Mouse (Mus musculus) neural tube, embryonic 14.5 days (tissue): ENCODE results near the gene Vmn1r44. TPM values are rescaled to one million over a fixed set of nuclear protein-coding genes. Genes with fewer than 3 reads are reported as not detected.
"Not testable (repeated sequence)": the region's sequence is repeated elsewhere in the genome, so short reads cannot be mapped to it uniquely, and the experiment has no call there.

Experiments
- ATAC-seq: fragments of 200-750 bp; cut with Nextera tagmentation; 2 replicates; pipeline ENCODE4 v1.8.0; 2017; ENCODE audit warnings: low read depth, mild to moderate bottlenecking, moderate TSS enrichment, moderate library complexity
- H3K27ac ChIP-seq: fragments of 300-500 bp; sonication (generic); 2 replicates; pipeline ENCODE4 v1.5.1; 2014; ENCODE audit warnings: low read depth, mild to moderate bottlenecking, control low read depth, low read length, moderate library complexity, mixed read lengths
- H3K27me3 ChIP-seq: fragments of 300-500 bp; sonication (generic); 2 replicates; pipeline ENCODE4 v1.6.1; 2014; ENCODE audit warnings: low read length; ENCODE audit not compliant: control insufficient read depth, insufficient read depth
- H3K36me3 ChIP-seq: fragments of 300-500 bp; sonication (generic); 2 replicates; pipeline ENCODE4 v1.6.1; 2014; ENCODE audit warnings: low read length, mixed read lengths; ENCODE audit not compliant: control insufficient read depth, insufficient read depth
- H3K4me1 ChIP-seq: fragments of 300-500 bp; sonication (generic); 2 replicates; pipeline ENCODE4 v1.6.1; 2014; ENCODE audit warnings: low read length; ENCODE audit not compliant: control insufficient read depth, insufficient read depth
- H3K4me2 ChIP-seq: fragments of 300-500 bp; sonication (generic); 2 replicates; pipeline ENCODE4 v1.6.1; 2014; ENCODE audit warnings: mild to moderate bottlenecking, low read depth, low read length, control low read depth
- H3K4me3 ChIP-seq: fragments of 300-500 bp; sonication (generic); 2 replicates; pipeline ENCODE4 v1.5.1; 2014; ENCODE audit warnings: low read depth, low read length, control low read depth, mixed read lengths
- H3K9ac ChIP-seq: fragments of 300-500 bp; sonication (generic); replicated peaks from 2 replicates; pipeline ENCODE4 v1.6.1; 2014; ENCODE audit warnings: low read depth, mild to moderate bottlenecking, control low read depth, low read length, mixed read lengths
- H3K9me3 ChIP-seq: fragments of 300-500 bp; sonication (generic); 2 replicates; pipeline ENCODE4 v1.6.1; 2016; ENCODE audit warnings: low read length; ENCODE audit not compliant: control insufficient read depth
- WGBS: fragments of 180-500 bp; shearing (Covaris S2); extraction: QIAGEN DNeasy Blood & Tissue Kit; methylation state at CpG from one replicate; pipeline ENCODE4 v1.1.7; 2014; 5-methylcytosine and 5-hydroxymethylcytosine counted together
- polyA plus RNA-seq: library from polyadenylated mRNA; unstranded; fragments of >200 nt; fragmentation: Nextera tagmentation; extraction: Ambion mirVana; gene quantifications from 2 replicates; pipeline ENCODE4 v1.2.1, GENCODE M21; 2014

Gene Vmn1r44
- not detected in 2 replicates for polyA plus RNA-seq

- Histone ChIP-seq H3K4me2 (no peak within 1 kb of the TSS), H3K9me3 (no peaks in the 10 kb centered on the region; the same call in 1 of the 2 replicates), H3K27ac (no peak within 1 kb of the TSS), H3K36me3 (no peaks in the 10 kb centered on the region), H3K27me3 (no peaks in the 10 kb centered on the region), H3K4me3 (no peak within 1 kb of the TSS), H3K9ac (no peak within 1 kb of the TSS), H3K4me1 (no peaks in the 10 kb centered on the region)
- no peak for ATAC-seq
- 84% methylated on average over 1 of the region's 1 CpGs for WGBS
Measured at GRCm38 (mm10) chr6:89883360-89883759, at the start of gene Vmn1r44. TSS of gene Vmn1r44 (plus strand) at chr6:89883660.

- Histone ChIP-seq H3K27me3 (no peaks in the 10 kb centered on the region), H3K4me3 (no peak overlapping the region), H3K36me3 (no peaks in the 10 kb centered on the region), H3K4me2 (no peak overlapping the region), H3K9me3 (no peaks in the 10 kb centered on the region; the same call in 1 of the 2 replicates), H3K27ac (no peak overlapping the region), H3K9ac (no peak overlapping the region), H3K4me1 (no peaks in the 10 kb centered on the region)
- no peak for ATAC-seq
- WGBS = 74% methylated on average over 3 of the region's 3 CpGs
Measured at GRCm38 (mm10) chr6:89857552-89857951, 25.9 kb upstream of the Vmn1r44 start.

DNA sequence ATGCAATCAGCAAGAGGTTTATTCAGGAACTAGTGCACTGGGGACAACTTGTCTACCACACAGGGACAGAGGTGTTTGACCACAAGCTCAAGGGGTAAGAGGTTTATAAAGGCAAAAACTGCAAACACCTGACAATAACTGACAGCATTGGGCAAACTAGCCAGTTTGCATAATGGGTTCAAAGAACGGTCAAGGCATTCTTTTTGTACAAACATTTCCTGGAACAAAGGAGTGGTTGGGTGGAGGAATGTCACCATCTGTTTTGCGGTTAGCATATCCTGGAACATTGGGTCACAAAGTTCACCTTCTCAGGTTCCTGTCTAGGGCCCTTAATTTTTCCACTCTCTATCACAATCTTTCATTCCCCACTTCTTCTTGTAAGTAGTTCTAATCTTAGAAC lies 23.6 kb upstream of the Vmn1r44 start:
- Histone ChIP-seq H3K27me3 (no peaks in the 10 kb centered on the region), H3K36me3 (no peaks in the 10 kb centered on the region), H3K4me2 (no peak overlapping the region), H3K9me3 (no peaks in the 10 kb centered on the region; the same call in 1 of the 2 replicates), H3K27ac (no peak overlapping the region), H3K9ac (no peak overlapping the region), H3K4me3 (no peak overlapping the region), H3K4me1 (no peaks in the 10 kb centered on the region)
- ATAC-seq = no peak
- 93% methylated on average over 2 of the region's 2 CpGs for WGBS

- Histone ChIP-seq H3K27me3 (no peaks in the 10 kb centered on the region), H3K36me3 (no peaks in the 10 kb centered on the region), H3K4me2 (no peak overlapping the region), H3K9ac (no peak overlapping the region), H3K27ac (no peak overlapping the region), H3K4me3 (no peak overlapping the region), H3K4me1 (no peaks in the 10 kb centered on the region), H3K9me3 (no peaks in the 10 kb centered on the region; the same call in 1 of the 2 replicates)
- WGBS = 75% methylated on average over 4 of the region's 4 CpGs
- ATAC-seq = no peak
Measured at GRCm38 (mm10) chr6:89863792-89864191, 19.7 kb upstream of the Vmn1r44 start.

DNA sequence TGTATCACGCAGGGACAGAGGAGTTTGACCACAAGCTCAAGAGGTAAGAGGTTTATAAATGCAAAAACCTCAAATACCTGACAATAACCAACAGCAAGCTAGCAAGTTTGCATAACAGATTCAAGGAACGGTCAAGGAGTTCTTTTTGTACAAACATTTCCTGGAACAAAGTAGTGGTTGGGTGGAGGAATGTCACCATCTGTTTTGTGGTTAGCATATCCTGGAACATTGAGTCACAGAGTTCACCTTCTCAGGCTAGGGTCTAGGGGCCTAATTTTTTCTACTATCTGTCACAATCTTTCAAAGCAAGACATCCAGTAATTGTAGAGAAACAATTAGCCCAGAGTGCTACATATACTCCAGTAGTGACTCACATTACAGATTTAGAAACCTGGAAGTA lies 16.2 kb upstream of the Vmn1r44 start:
- Histone ChIP-seq H3K4me1 (no peaks in the 10 kb centered on the region), H3K4me3 (no peak overlapping the region), H3K36me3 (no peaks in the 10 kb centered on the region), H3K27ac (no peak overlapping the region), H3K9ac (no peak overlapping the region), H3K4me2 (no peak overlapping the region), H3K27me3 (no peaks in the 10 kb centered on the region), H3K9me3 (no peaks in the 10 kb centered on the region; the same call in 1 of the 2 replicates)
- 97% methylated on average over 2 of the region's 2 CpGs for WGBS
- no peak for ATAC-seq

DNA sequence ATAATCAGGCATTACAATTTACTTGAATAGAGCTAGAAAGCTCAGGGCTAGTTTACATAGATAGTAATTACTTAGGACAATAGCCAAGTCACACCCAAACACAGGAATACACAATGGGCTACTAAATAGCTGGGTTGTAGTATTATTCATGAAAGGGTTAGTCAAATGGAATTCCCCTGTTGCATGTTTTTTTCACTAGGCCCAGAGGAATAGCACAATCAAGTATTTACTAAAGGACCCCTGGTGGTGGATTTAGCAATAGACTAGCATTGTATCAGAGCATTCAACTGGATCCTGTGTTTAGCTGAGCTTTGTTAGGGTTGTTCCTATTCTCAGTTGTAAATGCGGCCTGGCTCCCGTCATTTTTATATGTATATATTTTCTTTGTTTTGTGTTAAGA lies 15.5 kb upstream of the Vmn1r44 start:
- Histone ChIP-seq H3K4me1 (no peaks in the 10 kb centered on the region), H3K27me3 (no peaks in the 10 kb centered on the region), H3K36me3 (no peaks in the 10 kb centered on the region), H3K4me3 (no peak overlapping the region), H3K4me2 (no peak overlapping the region), H3K27ac (no peak overlapping the region), H3K9me3 (no peaks in the 10 kb centered on the region; the same call in 1 of the 2 replicates), H3K9ac (no peak overlapping the region)
- WGBS = 96% methylated on average over 2 of the region's 2 CpGs
- ATAC-seq = no peak

DNA sequence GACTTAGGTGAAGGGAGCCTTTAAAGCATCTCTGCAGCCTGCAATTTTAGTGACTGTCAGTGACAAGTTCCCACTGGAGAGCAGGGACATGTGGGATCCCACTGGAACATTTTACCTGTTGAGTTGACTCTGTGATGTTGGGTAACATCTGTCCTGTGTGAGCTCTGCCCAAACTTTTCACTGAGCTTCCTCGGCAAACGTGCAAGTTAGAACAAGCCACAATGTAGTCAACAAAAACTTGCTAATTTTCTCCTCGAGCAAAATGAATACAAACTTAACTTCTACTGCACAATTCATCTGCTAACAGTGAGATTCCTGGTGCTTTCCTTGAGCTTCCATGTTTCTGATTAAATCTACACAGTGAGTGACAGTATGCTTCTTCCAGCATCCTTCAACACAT lies 7.1 kb upstream of the Vmn1r44 start, which contains the start of the genes Vmn1r42 and Vmn1r43:
TSS of gene Vmn1r42 (minus strand) at position 101 of the 400 bp plus-strand sequence.
TSS of gene Vmn1r43 (minus strand) at position 101 of the 400 bp plus-strand sequence.
- H3K27me3 ChIP-seq, H3K36me3 ChIP-seq, ATAC-seq, H3K9me3 ChIP-seq, H3K4me2 ChIP-seq, H3K4me1 ChIP-seq, H3K9ac ChIP-seq, H3K4me3 ChIP-seq, H3K27ac ChIP-seq: not testable (repeated sequence)
- 85% methylated on average over 3 of the region's 3 CpGs for WGBS

- WGBS = 83% methylated on average over 2 of the region's 2 CpGs
- H3K4me3 ChIP-seq = no peak overlapping the region
- no peaks in the 10 kb centered on the region for H3K9me3 ChIP-seq
- H3K9ac ChIP-seq = no peak overlapping the region
- H3K4me1 ChIP-seq = no peaks in the 10 kb centered on the region
- no peak overlapping the region for H3K27ac ChIP-seq
- ATAC-seq = no peak
- no peaks in the 10 kb centered on the region for H3K27me3 ChIP-seq
- H3K36me3 ChIP-seq = no peaks in the 10 kb centered on the region
- no peak overlapping the region for H3K4me2 ChIP-seq
Measured at GRCm38 (mm10) chr6:89876963-89877362, 6.5 kb upstream of the Vmn1r44 start.

GRCm38 (mm10) chr6:89880867-89881266 lies 2.6 kb upstream of the Vmn1r44 start:
- Histone ChIP-seq H3K27me3 (no peaks in the 10 kb centered on the region), H3K9me3 (no peaks in the 10 kb centered on the region; the same call in 1 of the 2 replicates), H3K4me1 (no peaks in the 10 kb centered on the region), H3K36me3 (no peaks in the 10 kb centered on the region), H3K9ac (no peak overlapping the region), H3K4me3 (no peak overlapping the region), H3K4me2 (no peak overlapping the region), H3K27ac (no peak overlapping the region)
- ATAC-seq = no peak
